Mouse (Mus musculus) heart, adult 2 months (tissue): ENCODE measurements around the gene Etv1. TPM values are rescaled to one million over a fixed set of nuclear protein-coding genes. Genes with fewer than 3 reads are reported as not detected.

Experiments
- DNase-seq, 2 experiments: peaks; one replicate each; pipeline ENCODE4 v3.0.0; 2021
- H3K27ac ChIP-seq: fragments of 200-600 bp; 2 replicates; pipeline ENCODE4 v1.8.1; 2022
- H3K27me3 ChIP-seq: fragments of 200-500 bp; 2 replicates; pipeline ENCODE4 v1.6.1; 2012; ENCODE audit warnings: mild to moderate bottlenecking, low read length, inconsistent platforms, mixed read lengths; ENCODE audit not compliant: control insufficient read depth, insufficient read depth
- H3K36me3 ChIP-seq: fragments of 200-500 bp; 2 replicates; pipeline ENCODE4 v1.6.1; 2012; ENCODE audit warnings: low read length, inconsistent platforms; ENCODE audit not compliant: control insufficient read depth, insufficient read depth
- H3K4me1 ChIP-seq: fragments of 200-500 bp; 2 replicates; pipeline ENCODE4 v1.6.1; 2011; ENCODE audit warnings: low read length; ENCODE audit not compliant: control insufficient read depth, insufficient read depth
- H3K4me3 ChIP-seq: fragments of 200-600 bp; 2 replicates; pipeline ENCODE4 v1.8.1; 2022
- H3K79me2 ChIP-seq: fragments of 200-500 bp; replicated peaks from 2 replicates; pipeline ENCODE4 v1.6.1; 2012; ENCODE audit warnings: mild to moderate bottlenecking, inconsistent platforms, low read length, moderate library complexity, mixed read lengths; ENCODE audit not compliant: control insufficient read depth, insufficient read depth
- H3K9ac ChIP-seq: fragments of 200-500 bp; 2 replicates; pipeline ENCODE4 v1.6.1; 2012; ENCODE audit warnings: low read depth, mild to moderate bottlenecking, control low read depth, inconsistent platforms, low read length, mixed read lengths
- CTCF ChIP-seq: fragments of 200-600 bp; IDR thresholded peaks from 2 replicates; pipeline ENCODE4 v1.8.1; 2022; ENCODE audit warnings: antibody characterized with exemption, mild to moderate bottlenecking, moderate library complexity
- EP300 ChIP-seq: fragments of 200-500 bp; IDR thresholded peaks from 2 replicates; pipeline ENCODE4 v1.6.1; 2011; ENCODE audit warnings: low read depth, low read length, control low read depth; ENCODE audit not compliant: insufficient read depth
- POLR2A ChIP-seq: fragments of 200-500 bp; IDR thresholded peaks from 2 replicates; pipeline ENCODE4 v1.6.1; 2011; ENCODE audit warnings: mild to moderate bottlenecking, low read depth, low read length, control low read depth; ENCODE audit not compliant: insufficient read depth
- WGBS: fragments of 180-500 bp; shearing (Covaris S2); methylation state at CpG from one replicate; pipeline ENCODE4 v1.1.7; 2018; 5-methylcytosine and 5-hydroxymethylcytosine counted together
- intact Hi-C: fragments of 180-260 bp; cut with DNase I; formaldehyde crosslinking; loops from one replicate; pipeline ENCODE4 v1.15.1; 2025
- long read RNA-seq: library from polyadenylated mRNA; stranded (forward); transcript quantifications from one replicate; pipeline ENCODE4 v2.0.0, GENCODE M21; 2021
- polyA plus RNA-seq: library from polyadenylated mRNA; depleted of rRNA; stranded (reverse); fragments of >200 nt; gene quantifications from 2 replicates; pipeline ENCODE4 v1.2.3, GENCODE M21; 2012; rRNA removed
- total RNA-seq, 2 experiments: library from RNA; stranded (reverse); gene quantifications; 2 replicates each; pipeline ENCODE4 v1.2.3; 2021

Etv1 gene
- total RNA-seq (1 to 10 TPM; 7.8 to 9.5 TPM), polyA plus RNA-seq (6.5 and 14.9 TPM in 2 replicates)
- long read RNA-seq = 0 reads

- WGBS = under 1% methylated on average over 20 of the region's 20 CpGs
- peak within 1 kb of the TSS; percentile 68 for H3K9ac ChIP-seq
Observed at GRCm38 (mm10) chr12:38779186-38779777, at the start of gene Etv1. Etv1 (plus strand) TSS chr12:38779380.

GRCm38 (mm10) chr12:38729661-38730060, 49.5 kb upstream of the Etv1 start:
- Histone ChIP-seq H3K36me3 (no peaks in the 10 kb centered on the region), H3K4me3 (no peak overlapping the region), H3K4me1 (no peaks in the 10 kb centered on the region), H3K9ac (no peak overlapping the region), H3K27ac (no peak overlapping the region), H3K79me2 (no peaks in the 10 kb centered on the region), H3K27me3 (no peaks in the 10 kb centered on the region)
- intact Hi-C loops = no loop called here
- WGBS = 75% methylated on average over 3 of the region's 3 CpGs
- TF ChIP-seq EP300 (no peak), POLR2A (no peak)
- no peak for DNase-seq

More at GRCm38 (mm10) chr12:38779186-38779777, at the start of gene Etv1:
- no peaks in the 10 kb centered on the region for H3K79me2 ChIP-seq
- H3K4me3 ChIP-seq = peak within 1 kb of the TSS; percentile 80
- H3K4me1 ChIP-seq = no peaks in the 10 kb centered on the region; the same call in 1 of the 2 replicates
- no peaks in the 10 kb centered on the region for H3K27me3 ChIP-seq
- TF ChIP-seq EP300 (0 out of 2 replicates have a peak, but pooled peaks have one; percentile 17), CTCF (no peak), POLR2A (no peak; the same call in 1 of the 2 replicates)
- peak; percentile 53 to 68 for DNase-seq
- peak within 1 kb of the TSS; percentile 87 for H3K27ac ChIP-seq
- intact Hi-C loops = loop anchor here (5.0 kb wide), 1 partner anchor 148 kb away; no protein-coding TSS in a partner anchor
- H3K36me3 ChIP-seq = no peaks in the 10 kb centered on the region

- intact Hi-C loops = no loop called here
- WGBS = 90% methylated on average over 2 of the region's 2 CpGs
Observed at GRCm38 (mm10) chr12:38730791-38731190, 48.4 kb upstream of the Etv1 start.

GRCm38 (mm10) chr12:38759322-38759721, 19.9 kb upstream of the Etv1 start:
- H3K27me3 ChIP-seq = no peaks in the 10 kb centered on the region
- H3K4me3 ChIP-seq = no peak overlapping the region
- H3K27ac ChIP-seq = no peak overlapping the region
- TF ChIP-seq CTCF (no peak), EP300 (no peak), POLR2A (no peak)
- no peak overlapping the region for H3K9ac ChIP-seq
- 43% methylated on average over 2 of the region's 2 CpGs for WGBS
- no peaks in the 10 kb centered on the region for H3K36me3 ChIP-seq
- intact Hi-C loops = no loop called here
- DNase-seq = no peak
- no peaks in the 10 kb centered on the region for H3K4me1 ChIP-seq
- H3K79me2 ChIP-seq = no peaks in the 10 kb centered on the region

More at GRCm38 (mm10) chr12:38730791-38731190, 48.4 kb upstream of the Etv1 start:
- Histone ChIP-seq H3K36me3 (no peaks in the 10 kb centered on the region), H3K9ac (no peak overlapping the region), H3K27me3 (no peaks in the 10 kb centered on the region), H3K4me3 (no peak overlapping the region), H3K79me2 (no peaks in the 10 kb centered on the region), H3K27ac (no peak overlapping the region), H3K4me1 (no peaks in the 10 kb centered on the region)
- no peak for DNase-seq
- TF ChIP-seq POLR2A (no peak), EP300 (no peak), CTCF (no peak)

- no peak for TF ChIP-seq CTCF
- TF ChIP-seq EP300 = no peak
- TF ChIP-seq POLR2A = no peak
- WGBS = 68% methylated on average over 7 of the region's 7 CpGs
- intact Hi-C loops = loop anchor here (5.0 kb wide), 1 partner anchor 150 kb away; no protein-coding TSS in a partner anchor
- H3K9ac ChIP-seq = no peak overlapping the region
- H3K27ac ChIP-seq = 0 out of 2 replicates have a peak overlapping the region, but pooled peaks have one; percentile 16
- no peaks in the 10 kb centered on the region for H3K79me2 ChIP-seq
- H3K27me3 ChIP-seq = no peaks in the 10 kb centered on the region
- no peaks in the 10 kb centered on the region; the same call in 1 of the 2 replicates for H3K4me1 ChIP-seq
- peak in 1 of 2 experiments; percentile 6 for DNase-seq
- no peak overlapping the region for H3K4me3 ChIP-seq
- no peaks in the 10 kb centered on the region for H3K36me3 ChIP-seq
Observed at GRCm38 (mm10) chr12:38777316-38777715, 1.9 kb upstream of the Etv1 start.

GRCm38 (mm10) chr12:38777957-38778298, 1.3 kb upstream of the Etv1 start:
- Histone ChIP-seq H3K79me2 (no peaks in the 10 kb centered on the region), H3K4me3 (peak overlapping the region; percentile 80), H3K36me3 (no peaks in the 10 kb centered on the region), H3K27me3 (no peaks in the 10 kb centered on the region), H3K4me1 (no peaks in the 10 kb centered on the region; the same call in 1 of the 2 replicates), H3K27ac (peak overlapping the region; percentile 50; the same call in 1 of the 2 replicates), H3K9ac (peak overlapping the region; percentile 25)
- intact Hi-C loops = loop anchor here (5.0 kb wide), 1 partner anchor 149 kb away; no protein-coding TSS in a partner anchor
- 2% methylated on average over 6 of the region's 6 CpGs for WGBS
- no peak for TF ChIP-seq POLR2A
- no peak for TF ChIP-seq CTCF
- TF ChIP-seq EP300 = no peak
- DNase-seq = no peak
